8 mouse cellular contexts compared by ENCODE assay signal in the genomic region with DNA sequence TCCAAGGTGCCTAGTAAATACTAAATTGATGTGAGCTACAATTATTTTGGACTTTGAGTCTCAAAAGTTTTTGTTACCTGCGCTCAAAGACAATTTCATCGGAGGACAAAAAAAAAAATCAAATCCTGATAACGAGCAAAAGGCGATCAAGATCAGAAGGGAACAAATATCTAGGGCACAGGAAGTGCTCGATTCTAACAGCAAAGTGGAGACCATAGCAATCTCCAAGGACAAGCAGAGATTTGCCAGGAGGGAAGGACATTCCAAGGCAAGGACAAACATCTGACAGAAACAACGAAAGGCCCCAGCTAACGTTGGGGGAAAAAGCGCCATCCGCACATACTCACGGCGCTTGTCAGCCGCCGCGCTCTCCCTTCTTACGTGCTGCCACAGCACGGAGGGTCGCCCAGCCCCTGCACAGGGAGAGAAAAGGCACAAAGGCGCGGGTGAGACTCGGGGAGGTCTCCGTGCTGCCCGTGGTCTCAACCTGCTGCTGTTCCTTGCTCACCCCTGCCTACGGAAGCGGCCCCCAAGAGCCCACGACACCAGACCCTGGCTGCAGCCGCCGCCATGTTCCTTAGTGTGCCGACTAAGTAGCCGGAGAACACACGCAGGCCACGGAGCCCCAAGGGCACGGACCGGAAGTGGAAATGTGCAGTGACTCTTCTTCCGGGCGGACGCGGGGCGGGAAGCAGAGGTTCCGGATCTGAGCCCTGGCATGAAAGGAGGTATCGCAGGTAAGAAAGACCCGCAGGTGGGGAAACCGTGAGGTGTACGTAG. TPM values are rescaled to one million over a fixed set of nuclear protein-coding genes. Genes with fewer than 3 reads are reported as not detected.
DNase-seq lines count a peak whose midpoint lies in the region; ATAC-seq lines count a peak whose summit lies in the region.

A gene (plus strand): TSS at position 665 of the 780 bp plus-strand sequence.
A gene (minus strand): TSS at position 752 of the 780 bp plus-strand sequence.

- peak; percentile 93 for ATAC-seq in frontal cortex, adult (ENCODE audit: low TSS enrichment)

- peaks cover 72% of the 10 kb centered on the region for H3K36me3 ChIP-seq in hindbrain, embryonic 10.5 days

- H3K27ac ChIP-seq in hindbrain, embryonic 10.5 days, result peak within 1 kb of the TSS; percentile 98

- H3K4me1 ChIP-seq in hindbrain, embryonic 10.5 days (replicated peaks), result peaks cover 23% of the 10 kb centered on the region

- no peaks in the 10 kb centered on the region for H3K9me3 ChIP-seq in hindbrain, embryonic 10.5 days

- no peaks in the 10 kb centered on the region for H3K27me3 ChIP-seq in hindbrain, embryonic 10.5 days (ENCODE audit: insufficient read depth, poor library complexity, severe bottlenecking)

- WGBS in hindbrain, embryonic 10.5 days, result under 1% methylated on average over 43 of the region's 43 CpGs

- H3K4me3 ChIP-seq in hindbrain, embryonic 10.5 days, result peak within 1 kb of the TSS; percentile 91

- peak; percentile 95 for DNase-seq in MN1 (ENCODE audit: low spot score)
- DNase-seq in cerebellum, adult 9-10 months, result peak; percentile 88
- DNase-seq in hindbrain, embryonic 10.5 days (ENCODE audit: low spot score), result peak; percentile 91
- DNase-seq in layer of hippocampus, postnatal 10 days (ENCODE audit: low spot score in 2 of 2), result peak; percentile 88 to 92
- peak; percentile 87 for DNase-seq in lung, postnatal 14 days
- DNase-seq in retina, adult 2 months (ENCODE audit: low read depth, low spot score), result peak; percentile 81
- DNase-seq in thymus, postnatal 36 days, result peak; percentile 86

RNA-seq across cellular contexts. Expression of the first gene that starts in this region (rescaled TPM):
- 55.9 and 56.8 TPM in 2 replicates for polyA plus RNA-seq in hindbrain, embryonic 10.5 days (2016; fragmentation: Nextera tagmentation; extraction: Ambion mirVana)
- total RNA-seq in layer of hippocampus, postnatal 10 days (2021), result 10 to 100 TPM; 30.9 to 34.9 TPM

RNA-seq across cellular contexts. Expression of the second gene that starts in this region (rescaled TPM):
- 189 and 220 TPM in 2 replicates for polyA plus RNA-seq in hindbrain, embryonic 10.5 days (2016; fragmentation: Nextera tagmentation; extraction: Ambion mirVana)
- total RNA-seq in layer of hippocampus, postnatal 10 days (2021), result 100 to 1,000 TPM; 224 to 227 TPM

Comparison
In these comparisons a context has a peak if more than half of its experiments do, and no peak if none do; other contexts are left out.
1. Peak in every context shown above with its lines: DNase-seq, ATAC-seq, H3K4me3 ChIP-seq and H3K27ac ChIP-seq.